ENCODE assay signal across 18 mouse cellular contexts in the genomic region with DNA sequence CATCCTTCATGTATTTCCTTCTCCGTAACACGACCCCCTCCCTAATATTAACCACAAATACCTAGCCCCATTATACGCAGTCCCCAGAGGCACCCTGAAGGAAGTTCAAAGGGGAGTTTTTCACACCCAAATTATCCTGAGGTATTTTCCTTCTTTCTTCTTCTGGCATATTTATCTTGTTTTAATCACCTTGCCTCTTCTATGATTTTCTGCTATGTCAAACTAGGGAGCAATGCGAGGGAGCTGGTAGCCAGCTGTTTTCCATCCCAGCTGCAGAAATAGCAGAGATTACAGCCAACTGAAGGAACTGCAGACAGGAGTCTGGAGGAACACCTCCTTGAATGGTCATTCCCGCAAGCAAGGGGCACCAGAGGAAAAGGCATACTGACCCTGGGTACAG.
DNase-seq lines count a peak whose midpoint lies in the region; ATAC-seq lines count a peak whose summit lies in the region.
"Had no signal": no experiment of that assay in that cellular context is flagged by ENCODE, and none has a peak within 500 bp of the region (broad histone marks: within the 10 kb centered on the region; RNA-seq: fewer than 3 reads in every experiment).

No protein-coding gene starts in this region.

- no peaks in the 10 kb centered on the region for H3K36me3 ChIP-seq in heart, embryonic 13.5 days
- H3K36me3 ChIP-seq in embryonic facial prominence, embryonic 10.5 days (replicated peaks), result no peaks in the 10 kb centered on the region
- H3K36me3 ChIP-seq: embryonic facial prominence, embryonic 13.5 days; hindbrain, embryonic 13.5 days had no signal

- H3K27ac ChIP-seq in heart, embryonic 13.5 days (replicated peaks), result no peak overlapping the region
- no peak overlapping the region for H3K27ac ChIP-seq in embryonic facial prominence, embryonic 10.5 days (replicated peaks)
- H3K27ac ChIP-seq: embryonic facial prominence, embryonic 13.5 days; forebrain, embryonic 13.5 days; hindbrain, embryonic 13.5 days; hindbrain, postnatal 0 days had no signal

- H3K9ac ChIP-seq in heart, embryonic 13.5 days, result no peak overlapping the region
- H3K9ac ChIP-seq: embryonic facial prominence, embryonic 13.5 days; forebrain, embryonic 13.5 days; hindbrain, embryonic 13.5 days had no signal

- H3K4me2 ChIP-seq in heart, embryonic 13.5 days, result 0 out of 2 replicates have a peak overlapping the region, but pooled peaks have one; percentile 3
- H3K4me2 ChIP-seq: embryonic facial prominence, embryonic 13.5 days; forebrain, embryonic 13.5 days; hindbrain, embryonic 13.5 days had no signal

- no peaks in the 10 kb centered on the region for H3K27me3 ChIP-seq in heart, embryonic 13.5 days (replicated peaks)
- no peaks in the 10 kb centered on the region for H3K27me3 ChIP-seq in embryonic facial prominence, embryonic 10.5 days (replicated peaks; ENCODE audit: low read depth, poor library complexity, severe bottlenecking)
- H3K27me3 ChIP-seq: embryonic facial prominence, embryonic 13.5 days; forebrain, embryonic 13.5 days; hindbrain, embryonic 13.5 days had no signal

- ATAC-seq in heart, embryonic 13.5 days (ENCODE audit: extremely low read depth, insufficient number of reproducible peaks, low FRiP score, low TSS enrichment), result no peak
- ATAC-seq: forebrain, embryonic 13.5 days; hindbrain, postnatal 0 days had no signal

- H3K4me1 ChIP-seq in heart, embryonic 13.5 days, result peaks cover 9% of the 10 kb centered on the region
- peaks cover 15% of the 10 kb centered on the region for H3K4me1 ChIP-seq in embryonic facial prominence, embryonic 10.5 days
- H3K4me1 ChIP-seq: forebrain, embryonic 13.5 days; hindbrain, embryonic 13.5 days had no signal

- H3K4me3 ChIP-seq in heart, embryonic 13.5 days, result no peak overlapping the region
- no peak overlapping the region for H3K4me3 ChIP-seq in embryonic facial prominence, embryonic 10.5 days
- H3K4me3 ChIP-seq: embryonic facial prominence, embryonic 13.5 days; forebrain, embryonic 13.5 days; hindbrain, embryonic 13.5 days had no signal

- 42% methylated on average over 5 of the region's 5 CpGs for WGBS in heart, embryonic 13.5 days
- WGBS in embryonic facial prominence, embryonic 10.5 days, result 52% methylated on average over 5 of the region's 5 CpGs

- no peak for DNase-seq in heart, postnatal 4 days
- peak; percentile 35 for DNase-seq in embryo, embryonic 10.5 days (ENCODE audit: low spot score)
- DNase-seq in embryonic facial prominence, embryonic 10.5 days (ENCODE audit: low spot score), result peak; percentile 16
- peak; percentile 43 for DNase-seq in forelimb bud, embryonic 11.5 days (ENCODE audit: low read depth, low spot score)
- no peak for DNase-seq in left cerebral cortex, adult 8-10 months (ENCODE audit: low spot score in 2 of 2)
- DNase-seq in ovary, postnatal 10 days (ENCODE audit: low spot score), result no peak
- DNase-seq: adrenal gland, postnatal 14 days; cerebellum, adult 11-12 months; cerebellum, adult 9-10 months; cerebellum, postnatal 36 days; gastrocnemius, postnatal 36 days; heart, adult 11 months; heart, postnatal 10 days had no signal

- no peaks in the 10 kb centered on the region for H3K9me3 ChIP-seq in heart, embryonic 13.5 days
- no peaks in the 10 kb centered on the region for H3K9me3 ChIP-seq in embryonic facial prominence, embryonic 10.5 days
- H3K9me3 ChIP-seq: forebrain, embryonic 13.5 days; hindbrain, embryonic 13.5 days had no signal

Comparison
In these comparisons a context has a peak if more than half of its experiments do, and no peak if none do; other contexts are left out.
1. DNase-seq: peak in embryo, embryonic 10.5 days (single experiment), embryonic facial prominence, embryonic 10.5 days (single experiment) and forelimb bud, embryonic 11.5 days (single experiment); none in heart, postnatal 4 days (single experiment), left cerebral cortex, adult 8-10 months (0 of 2) and ovary, postnatal 10 days (single experiment).